Mouse (Mus musculus): ENCODE data around the gene Prr15l. TPM values are rescaled to one million over a fixed set of nuclear protein-coding genes. Genes with fewer than 3 reads are reported as not detected.

Prr15l gene
- polyA plus RNA-seq, 1 experiment from 2014 or later, result 0.25 TPM

DNA sequence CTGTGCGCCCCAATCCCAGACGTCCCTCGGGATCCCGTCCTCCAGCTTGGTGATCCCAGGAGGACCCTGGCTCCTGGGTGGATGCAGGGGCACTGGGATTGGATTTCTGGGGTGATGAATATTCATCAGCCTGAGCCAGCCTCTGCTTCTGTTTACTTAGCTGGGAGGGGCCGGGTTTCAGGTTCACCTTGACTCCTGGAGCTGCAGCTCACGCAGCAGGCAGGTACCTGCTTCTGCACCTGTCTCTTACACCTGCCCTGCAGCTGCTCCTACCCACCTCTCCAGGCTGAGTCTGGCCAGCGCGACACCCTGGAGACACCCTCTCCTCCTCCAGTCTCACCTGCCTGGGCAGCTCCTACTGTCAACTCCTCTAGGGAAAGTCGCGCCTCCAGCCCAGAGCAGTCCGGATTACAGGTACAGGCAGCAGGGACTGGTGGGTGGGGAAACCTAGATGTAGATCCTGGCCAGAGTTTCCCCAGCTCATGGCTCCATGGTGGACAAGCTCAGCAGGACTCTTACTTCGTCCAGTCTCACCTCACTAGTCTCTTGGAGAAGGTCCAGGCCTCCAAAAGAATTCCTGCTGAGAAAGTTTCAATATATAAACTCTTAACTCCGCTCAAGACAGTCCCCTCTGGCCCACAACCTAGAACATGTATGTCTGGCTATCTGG, 1.3 kb downstream of the Prr15l start:
- no peak overlapping the region for H3K27ac ChIP-seq (ENCODE audit: low read depth, low read length)

DNA sequence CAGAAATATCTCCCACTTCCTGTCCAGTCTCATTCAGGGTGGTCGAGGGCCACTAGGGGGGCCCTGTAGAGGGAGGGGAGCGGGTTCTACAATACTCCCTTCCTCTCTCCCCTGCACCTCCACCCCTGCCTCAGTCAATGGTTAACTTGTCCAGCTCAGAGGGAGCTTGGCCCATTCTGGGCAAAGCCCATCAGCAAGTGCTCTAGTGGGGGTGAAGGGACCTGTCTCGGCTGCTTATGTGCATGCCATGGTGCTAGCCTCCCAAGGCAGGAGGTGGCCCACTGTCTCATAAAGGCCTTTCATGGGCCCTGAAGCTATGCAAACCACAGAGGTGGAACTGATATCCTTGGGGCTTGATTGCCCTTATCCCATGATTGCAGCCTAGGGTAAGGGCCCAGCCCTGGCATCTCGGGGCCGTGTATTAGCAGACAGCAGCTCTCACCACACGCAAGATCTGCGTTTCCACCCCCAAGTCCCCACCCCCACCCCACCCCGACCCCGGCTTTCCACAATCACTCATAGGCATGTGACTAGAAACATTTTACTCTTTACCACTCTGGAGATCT, 1.9 kb downstream of the Prr15l start:
- Histone ChIP-seq H3K27ac (ENCODE audit: low read depth, low read length) (no peak overlapping the region), H3K4me3 (ENCODE audit: low read depth, low read length) (no peak overlapping the region), H3K9me3 (ENCODE audit: control insufficient read depth, low read length) (no peaks in the 10 kb centered on the region), H3K36me3 (ENCODE audit: control insufficient read depth, insufficient read depth, low read length) (no peaks in the 10 kb centered on the region), H3K4me1 (replicated peaks; ENCODE audit: control insufficient read depth, insufficient read depth, low read length) (no peaks in the 10 kb centered on the region), H3K9ac (ENCODE audit: low read length) (no peak overlapping the region), H3K4me2 (ENCODE audit: low read depth, low read length, severe bottlenecking) (no peak overlapping the region), H3K27me3 (ENCODE audit: control insufficient read depth, insufficient read depth, low read length) (peaks cover 6% of the 10 kb centered on the region; the same call in 1 of the 2 replicates)
- DNase-seq (ENCODE audit: low spot score) (no peak), ATAC-seq (replicated peaks; ENCODE audit: low FRiP score) (no peak)
- WGBS, result 68% methylated on average over 9 of the region's 9 CpGs

More for the DNA sequence above, 1.3 kb downstream of the Prr15l start:
- Histone ChIP-seq H3K27me3 (ENCODE audit: control insufficient read depth, insufficient read depth, low read length) (peaks cover 6% of the 10 kb centered on the region; the same call in 1 of the 2 replicates), H3K9me3 (ENCODE audit: control insufficient read depth, low read length) (no peaks in the 10 kb centered on the region), H3K36me3 (ENCODE audit: control insufficient read depth, insufficient read depth, low read length) (no peaks in the 10 kb centered on the region), H3K4me2 (ENCODE audit: low read depth, low read length, severe bottlenecking) (no peak overlapping the region), H3K9ac (ENCODE audit: low read length) (no peak overlapping the region), H3K4me3 (ENCODE audit: low read depth, low read length) (no peak overlapping the region), H3K4me1 (replicated peaks; ENCODE audit: control insufficient read depth, insufficient read depth, low read length) (no peaks in the 10 kb centered on the region)
- ATAC-seq (replicated peaks; ENCODE audit: low FRiP score), result no peak
- WGBS, result 14% methylated on average over 13 of the region's 13 CpGs
- DNase-seq (ENCODE audit: low spot score), result no peak

DNA sequence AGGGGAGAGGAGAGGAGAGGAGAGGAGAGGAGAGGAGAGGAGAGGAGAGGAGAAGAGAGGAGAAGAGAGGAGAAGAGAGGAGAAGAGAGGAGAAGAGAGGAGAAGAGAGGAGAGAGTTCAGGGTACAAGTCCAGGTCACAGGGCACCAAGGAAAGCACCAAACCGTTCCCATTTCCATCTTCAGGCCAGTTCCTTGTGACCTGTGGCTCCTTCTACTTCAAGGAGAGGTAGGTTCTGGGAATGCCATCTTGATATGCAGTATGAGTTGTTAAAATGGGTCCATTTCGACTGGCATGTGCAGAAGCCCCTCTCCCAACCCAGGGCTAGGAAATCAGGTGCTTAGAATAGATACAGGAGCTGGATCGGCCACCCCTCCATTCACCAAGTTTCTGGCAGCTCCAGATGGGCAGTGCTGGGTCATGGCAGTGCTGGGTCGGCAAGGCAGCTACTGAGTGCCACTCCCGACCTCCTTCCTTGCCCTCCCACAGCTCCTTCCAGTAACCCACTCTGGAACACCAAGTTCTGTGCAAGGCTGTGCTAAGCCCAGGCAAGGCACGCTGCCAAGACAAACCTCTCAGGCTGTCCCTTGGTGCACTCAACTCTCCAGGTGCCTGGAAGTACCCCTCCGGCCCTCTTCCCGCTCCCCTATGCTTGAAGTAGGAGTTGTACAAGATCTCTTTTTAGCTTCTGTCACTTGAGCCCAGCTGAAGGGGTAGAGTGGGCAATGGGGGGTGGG, 3.6 kb downstream of the Prr15l start:
- ATAC-seq (replicated peaks; ENCODE audit: low FRiP score) (no peak), DNase-seq (ENCODE audit: low spot score) (no peak)
- Histone ChIP-seq H3K4me1 (replicated peaks; ENCODE audit: control insufficient read depth, insufficient read depth, low read length) (no peaks in the 10 kb centered on the region), H3K9me3 (ENCODE audit: control insufficient read depth, low read length) (no peaks in the 10 kb centered on the region), H3K4me3 (ENCODE audit: low read depth, low read length) (no peak overlapping the region), H3K27ac (ENCODE audit: low read depth, low read length) (no peak overlapping the region), H3K4me2 (ENCODE audit: low read depth, low read length, severe bottlenecking) (no peak overlapping the region), H3K9ac (ENCODE audit: low read length) (no peak overlapping the region), H3K36me3 (ENCODE audit: control insufficient read depth, insufficient read depth, low read length) (no peaks in the 10 kb centered on the region), H3K27me3 (ENCODE audit: control insufficient read depth, insufficient read depth, low read length) (peaks cover 6% of the 10 kb centered on the region; the same call in 1 of the 2 replicates)
- 75% methylated on average over 8 of the region's 8 CpGs for whole genome bisulfite sequencing

DNA sequence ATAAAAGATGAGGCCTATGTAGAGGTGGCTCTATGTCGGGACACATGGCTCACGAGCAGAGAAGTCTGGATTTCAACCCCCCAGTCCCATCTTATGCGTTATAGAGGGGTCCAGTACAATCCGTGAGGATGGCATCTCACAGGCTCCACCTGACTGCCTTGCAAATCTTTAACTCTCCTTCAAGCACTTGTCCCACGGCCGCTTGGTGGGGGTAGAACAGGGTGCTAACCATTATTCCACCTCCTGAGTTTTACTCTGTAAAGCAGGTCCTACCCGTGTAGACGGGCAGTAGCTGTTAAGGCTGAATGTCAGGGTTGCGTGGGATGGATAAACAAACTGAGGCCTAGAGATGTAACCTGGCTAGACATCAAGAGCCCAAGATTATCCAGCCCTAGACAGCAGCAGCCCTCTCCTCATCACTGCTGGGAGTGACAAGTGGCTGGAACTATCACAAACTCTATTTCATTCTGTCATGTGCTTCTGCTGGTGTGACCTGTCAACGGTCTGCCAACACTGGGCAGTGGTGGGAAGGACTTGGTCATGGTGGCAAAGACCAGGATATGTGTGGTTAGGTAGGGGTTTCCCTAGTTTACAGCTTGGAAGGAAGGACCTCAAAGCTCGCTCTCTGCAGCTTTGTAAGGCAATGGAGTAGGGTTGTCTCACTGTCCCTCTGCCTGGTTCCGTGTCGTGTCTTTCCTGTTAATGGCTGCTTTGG, 5.8 kb downstream of the Prr15l start:
- 92% methylated on average over 13 of the region's 13 CpGs for WGBS
- Histone ChIP-seq H3K4me2 (ENCODE audit: low read depth, low read length, severe bottlenecking) (no peak overlapping the region), H3K27ac (ENCODE audit: low read depth, low read length) (no peak overlapping the region), H3K9me3 (ENCODE audit: control insufficient read depth, low read length) (no peaks in the 10 kb centered on the region), H3K4me1 (replicated peaks; ENCODE audit: control insufficient read depth, insufficient read depth, low read length) (no peaks in the 10 kb centered on the region), H3K36me3 (ENCODE audit: control insufficient read depth, insufficient read depth, low read length) (no peaks in the 10 kb centered on the region), H3K27me3 (ENCODE audit: control insufficient read depth, insufficient read depth, low read length) (peaks cover 6% of the 10 kb centered on the region; the same call in 1 of the 2 replicates), H3K4me3 (ENCODE audit: low read depth, low read length) (no peak overlapping the region), H3K9ac (ENCODE audit: low read length) (no peak overlapping the region)
- ATAC-seq (replicated peaks; ENCODE audit: low FRiP score) (no peak), DNase-seq (ENCODE audit: low spot score) (no peak)

DNA sequence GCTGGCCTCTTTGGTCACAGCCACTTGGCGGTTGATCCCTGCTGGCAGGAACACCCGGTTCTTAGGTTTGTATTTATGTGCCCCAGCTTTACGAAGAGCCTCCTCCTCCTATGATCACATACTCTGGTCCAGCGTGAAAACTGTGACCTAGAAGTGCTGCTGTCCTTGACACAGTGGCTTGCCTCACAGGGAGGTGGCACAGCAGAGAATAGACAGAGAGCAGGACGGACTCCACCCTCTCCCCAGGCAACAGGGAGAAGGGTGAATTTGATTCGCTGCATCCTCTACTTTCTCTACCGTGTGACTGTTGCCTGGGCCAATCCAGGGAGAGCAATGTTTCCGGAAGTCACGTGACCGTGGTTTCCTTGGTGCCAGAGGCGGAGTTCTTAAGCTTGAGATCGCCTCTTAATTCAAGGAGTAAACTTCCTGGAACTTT, 7.0 kb downstream of the Prr15l start:
- H3K9ac ChIP-seq (ENCODE audit: low read length), result no peak overlapping the region

DNA sequence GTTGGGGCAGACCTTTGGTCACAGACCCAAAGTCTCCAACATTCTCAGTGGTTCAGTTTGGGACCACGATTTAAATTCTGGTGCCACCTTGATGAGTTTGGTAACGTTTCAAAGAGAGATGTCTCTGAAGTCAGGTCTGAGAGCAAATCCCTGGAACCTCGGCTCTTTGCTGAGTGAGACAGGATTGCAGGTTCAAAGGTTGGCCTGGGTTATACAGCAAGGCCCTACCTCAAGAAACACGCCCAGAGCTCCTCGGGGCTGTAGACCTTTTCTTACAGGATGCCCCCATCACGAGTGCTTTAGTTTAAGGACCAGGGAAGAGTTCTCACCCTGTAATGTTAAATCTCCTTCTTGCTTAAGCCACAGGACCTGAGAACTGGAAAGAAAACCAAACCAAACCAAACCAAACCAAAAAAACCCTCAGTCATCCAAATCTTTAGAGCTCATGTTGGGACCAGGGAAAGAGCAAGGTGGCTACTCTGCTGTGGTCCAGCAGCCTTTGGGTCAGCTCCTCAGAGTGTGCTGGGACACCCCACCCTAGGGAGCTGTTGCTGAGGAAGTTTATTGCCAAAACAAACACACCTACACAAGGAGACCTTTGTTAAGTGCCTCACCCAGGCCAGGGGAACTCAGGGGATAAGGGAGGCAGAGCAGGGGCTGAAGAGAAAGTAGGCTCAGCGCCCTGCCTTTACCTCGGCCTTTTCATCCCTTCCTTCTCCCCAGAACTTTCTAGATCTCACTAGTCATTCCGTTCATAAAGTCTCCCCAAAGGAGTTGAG, 8.2 kb downstream of the Prr15l start:
- no peak for ATAC-seq (replicated peaks; ENCODE audit: low FRiP score)
- DNase-seq (ENCODE audit: low spot score), result no peak
- Histone ChIP-seq H3K4me2 (ENCODE audit: low read depth, low read length, severe bottlenecking) (no peak overlapping the region), H3K4me1 (replicated peaks; ENCODE audit: control insufficient read depth, insufficient read depth, low read length) (no peaks in the 10 kb centered on the region), H3K27me3 (ENCODE audit: control insufficient read depth, insufficient read depth, low read length) (no peaks in the 10 kb centered on the region), H3K9ac (ENCODE audit: low read length) (no peak overlapping the region), H3K36me3 (ENCODE audit: control insufficient read depth, insufficient read depth, low read length) (no peaks in the 10 kb centered on the region), H3K27ac (ENCODE audit: low read depth, low read length) (no peak overlapping the region), H3K9me3 (ENCODE audit: control insufficient read depth, low read length) (no peaks in the 10 kb centered on the region), H3K4me3 (ENCODE audit: low read depth, low read length) (no peak overlapping the region)
- 85% methylated on average over 9 of the region's 9 CpGs for WGBS

More for the DNA sequence above, 7.0 kb downstream of the Prr15l start:
- Histone ChIP-seq H3K27ac (ENCODE audit: low read depth, low read length) (no peak overlapping the region; the same call in 1 of the 2 replicates), H3K9me3 (ENCODE audit: control insufficient read depth, low read length) (no peaks in the 10 kb centered on the region), H3K36me3 (ENCODE audit: control insufficient read depth, insufficient read depth, low read length) (no peaks in the 10 kb centered on the region), H3K4me1 (replicated peaks; ENCODE audit: control insufficient read depth, insufficient read depth, low read length) (no peaks in the 10 kb centered on the region), H3K4me2 (ENCODE audit: low read depth, low read length, severe bottlenecking) (peak overlapping the region; percentile 24), H3K4me3 (ENCODE audit: low read depth, low read length) (peak overlapping the region; percentile 6; the same call in 1 of the 2 replicates), H3K27me3 (ENCODE audit: control insufficient read depth, insufficient read depth, low read length) (no peaks in the 10 kb centered on the region)
- peak; percentile 69 for DNase-seq (ENCODE audit: low spot score)
- ATAC-seq (replicated peaks; ENCODE audit: low FRiP score), result peak; percentile 70
- 27% methylated on average over 12 of the region's 12 CpGs for WGBS

DNA sequence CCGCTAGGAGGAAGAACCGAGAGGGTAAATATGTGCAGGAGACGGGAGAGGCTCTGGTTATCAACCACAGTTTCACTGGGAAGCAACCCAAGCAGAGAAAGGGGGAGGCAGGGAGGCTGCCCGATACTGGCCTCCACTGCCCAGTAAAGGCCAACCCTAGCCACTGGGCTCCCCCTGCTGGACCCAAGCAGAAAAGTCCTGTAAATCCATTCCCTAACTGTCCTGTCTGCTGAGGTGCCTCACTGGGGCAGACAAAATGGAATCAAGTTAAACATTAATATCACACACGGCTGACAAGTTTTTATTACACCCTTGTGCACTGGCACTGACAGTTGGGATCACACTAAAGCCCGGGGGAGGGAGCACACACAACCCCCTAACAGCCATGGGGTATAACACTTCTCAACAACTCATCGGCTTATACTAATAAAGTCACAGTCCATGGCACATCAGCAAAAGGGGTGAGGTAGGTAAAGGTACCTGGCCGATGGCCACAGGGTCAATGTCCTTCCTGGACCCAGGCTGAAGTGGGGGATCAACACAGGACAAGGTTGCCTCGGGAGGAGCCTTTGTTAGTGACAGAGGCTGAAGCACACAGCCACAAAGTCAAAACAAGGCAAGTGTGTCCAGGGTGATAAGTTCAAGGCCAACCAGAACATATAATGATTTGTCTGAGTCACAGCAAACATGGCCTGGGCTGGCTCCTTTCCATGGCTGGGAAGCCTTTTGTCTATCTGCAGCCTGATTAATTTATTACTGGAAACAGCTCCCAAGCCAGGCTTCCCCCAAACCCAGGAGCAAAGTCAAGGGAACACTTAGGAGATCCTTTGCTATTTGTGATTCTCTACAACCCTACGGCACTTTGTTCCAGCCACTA, 9.9 kb downstream of the Prr15l start:
- no peak overlapping the region for H3K27ac ChIP-seq (ENCODE audit: low read depth, low read length)
- no peak overlapping the region for H3K4me2 ChIP-seq (ENCODE audit: low read depth, low read length, severe bottlenecking)
- no peak overlapping the region for H3K4me3 ChIP-seq (ENCODE audit: low read depth, low read length)
- no peak for ATAC-seq (replicated peaks; ENCODE audit: low FRiP score)
- peak; percentile 69 for DNase-seq (ENCODE audit: low spot score)
- H3K9ac ChIP-seq (ENCODE audit: low read length), result no peak overlapping the region
- no peaks in the 10 kb centered on the region for H3K9me3 ChIP-seq (ENCODE audit: control insufficient read depth, low read length)
- H3K27me3 ChIP-seq (ENCODE audit: control insufficient read depth, insufficient read depth, low read length), result no peaks in the 10 kb centered on the region
- H3K36me3 ChIP-seq (ENCODE audit: control insufficient read depth, insufficient read depth, low read length), result no peaks in the 10 kb centered on the region
- WGBS, result 65% methylated on average over 10 of the region's 10 CpGs
- H3K4me1 ChIP-seq (replicated peaks; ENCODE audit: control insufficient read depth, insufficient read depth, low read length), result no peaks in the 10 kb centered on the region
